Mouse (Mus musculus): ENCODE measurements around the gene Cdc27. TPM values are rescaled to one million over a fixed set of nuclear protein-coding genes. Genes with fewer than 3 reads are reported as not detected.

The Cdc27 gene
- polyA plus RNA-seq, 1 experiment from 2014 or later: 18.4 TPM

GRCm38 (mm10) chr11:104588513-104588912 is 38.1 kb upstream of the Cdc27 start:
- H3K27me3 ChIP-seq (replicated peaks; ENCODE audit: insufficient read depth, low read length): no peaks in the 10 kb centered on the region
- 90% methylated on average over 2 of the region's 2 CpGs for WGBS
- ATAC-seq (no peak), DNase-seq (ENCODE audit: low spot score) (no peak)
- H3K9me3 ChIP-seq (ENCODE audit: low read length): no peaks in the 10 kb centered on the region
- H3K4me1 ChIP-seq (ENCODE audit: insufficient read depth, low read depth, low read length): 0 out of 2 replicates have a peak, but pooled peaks cover 4% of the 10 kb centered on the region
- TF ChIP-seq EP300 (IDR thresholded peaks at IDR 0.05) (no peak), CTCF (IDR thresholded peaks at IDR 0.05) (no peak)
- no peak overlapping the region for H3K27ac ChIP-seq (ENCODE audit: low read length)
- no peak overlapping the region for H3K4me3 ChIP-seq (ENCODE audit: low read depth, low read length)
- no peak overlapping the region for H3K9ac ChIP-seq (replicated peaks; ENCODE audit: low read depth)
- no peak overlapping the region for H3K4me2 ChIP-seq (replicated peaks; ENCODE audit: low read depth, low read length)
- H3K36me3 ChIP-seq (ENCODE audit: insufficient read depth, low read length): no peaks in the 10 kb centered on the region

- H3K9me3 ChIP-seq (ENCODE audit: low read length): no peaks in the 10 kb centered on the region
- no peak for ATAC-seq
- no peak overlapping the region for H3K4me2 ChIP-seq (replicated peaks; ENCODE audit: low read depth, low read length)
- 97% methylated on average over 9 of the region's 9 CpGs for WGBS
- 0 out of 2 replicates have a peak, but pooled peaks cover 4% of the 10 kb centered on the region for H3K4me1 ChIP-seq (ENCODE audit: insufficient read depth, low read depth, low read length)
- H3K27ac ChIP-seq (ENCODE audit: low read length): no peak overlapping the region
- TF ChIP-seq CTCF (IDR thresholded peaks at IDR 0.05) (no peak), EP300 (IDR thresholded peaks at IDR 0.05) (no peak)
- DNase-seq (ENCODE audit: low spot score): no peak
- no peak overlapping the region for H3K9ac ChIP-seq (replicated peaks; ENCODE audit: low read depth)
- no peaks in the 10 kb centered on the region for H3K36me3 ChIP-seq (ENCODE audit: insufficient read depth, low read length)
- H3K27me3 ChIP-seq (replicated peaks; ENCODE audit: insufficient read depth, low read length): no peaks in the 10 kb centered on the region
- no peak overlapping the region for H3K4me3 ChIP-seq (ENCODE audit: low read depth, low read length)
Measured at GRCm38 (mm10) chr11:104587904-104588303, 37.5 kb upstream of the Cdc27 start.

- Histone ChIP-seq H3K9ac (replicated peaks; ENCODE audit: low read depth) (no peak overlapping the region), H3K4me1 (ENCODE audit: insufficient read depth, low read depth, low read length) (no peaks in the 10 kb centered on the region), H3K27me3 (replicated peaks; ENCODE audit: insufficient read depth, low read length) (no peaks in the 10 kb centered on the region), H3K9me3 (ENCODE audit: low read length) (no peaks in the 10 kb centered on the region), H3K27ac (ENCODE audit: low read length) (no peak overlapping the region), H3K36me3 (ENCODE audit: insufficient read depth, low read length) (no peaks in the 10 kb centered on the region), H3K4me2 (replicated peaks; ENCODE audit: low read depth, low read length) (no peak overlapping the region), H3K4me3 (ENCODE audit: low read depth, low read length) (no peak overlapping the region)
- ATAC-seq: no peak
- WGBS: 86% methylated on average over 5 of the region's 5 CpGs
- no peak for DNase-seq (ENCODE audit: low spot score)
- TF ChIP-seq EP300 (IDR thresholded peaks at IDR 0.05) (no peak), CTCF (IDR thresholded peaks at IDR 0.05) (no peak)
Measured at GRCm38 (mm10) chr11:104585495-104585894, 35.1 kb upstream of the Cdc27 start.

- H3K36me3 ChIP-seq (ENCODE audit: insufficient read depth, low read length): no peaks in the 10 kb centered on the region
- H3K9me3 ChIP-seq (ENCODE audit: low read length): no peaks in the 10 kb centered on the region
- H3K4me2 ChIP-seq (replicated peaks; ENCODE audit: low read depth, low read length): no peak overlapping the region
- H3K4me3 ChIP-seq (ENCODE audit: low read depth, low read length): no peak overlapping the region
- H3K4me1 ChIP-seq (ENCODE audit: insufficient read depth, low read depth, low read length): no peaks in the 10 kb centered on the region
- H3K9ac ChIP-seq (replicated peaks; ENCODE audit: low read depth): no peak overlapping the region
- TF ChIP-seq EP300 (IDR thresholded peaks at IDR 0.05): no peak
- no peak for TF ChIP-seq CTCF (IDR thresholded peaks at IDR 0.05)
- DNase-seq (ENCODE audit: low spot score) (no peak), ATAC-seq (no peak)
- H3K27me3 ChIP-seq (replicated peaks; ENCODE audit: insufficient read depth, low read length): no peaks in the 10 kb centered on the region
- WGBS: 52% methylated on average over 13 of the region's 13 CpGs
- H3K27ac ChIP-seq (ENCODE audit: low read length): no peak overlapping the region
Measured at GRCm38 (mm10) chr11:104582630-104583364, 32.4 kb upstream of the Cdc27 start.

GRCm38 (mm10) chr11:104582308-104582606 is 31.8 kb upstream of the Cdc27 start:
- WGBS: 54% methylated on average over 2 of the region's 2 CpGs
- H3K9me3 ChIP-seq (ENCODE audit: low read length): no peaks in the 10 kb centered on the region
- no peak overlapping the region for H3K9ac ChIP-seq (replicated peaks; ENCODE audit: low read depth)
- ATAC-seq (no peak), DNase-seq (ENCODE audit: low spot score) (no peak)
- TF ChIP-seq CTCF (IDR thresholded peaks at IDR 0.05) (no peak), EP300 (IDR thresholded peaks at IDR 0.05) (no peak)
- no peaks in the 10 kb centered on the region for H3K27me3 ChIP-seq (replicated peaks; ENCODE audit: insufficient read depth, low read length)
- 0 out of 2 replicates have a peak overlapping the region, but pooled peaks have one; percentile 45 for H3K4me2 ChIP-seq (replicated peaks; ENCODE audit: low read depth, low read length)
- H3K4me3 ChIP-seq (ENCODE audit: low read depth, low read length): no peak overlapping the region
- H3K4me1 ChIP-seq (ENCODE audit: insufficient read depth, low read depth, low read length): no peaks in the 10 kb centered on the region
- no peaks in the 10 kb centered on the region for H3K36me3 ChIP-seq (ENCODE audit: insufficient read depth, low read length)
- peak overlapping the region; percentile 69; the same call in 1 of the 2 replicates for H3K27ac ChIP-seq (ENCODE audit: low read length)

GRCm38 (mm10) chr11:104581446-104582307 is 31.3 kb upstream of the Cdc27 start:
- H3K9me3 ChIP-seq (ENCODE audit: low read length): no peaks in the 10 kb centered on the region
- H3K9ac ChIP-seq (replicated peaks; ENCODE audit: low read depth): peak overlapping the region; percentile 29; the same call in 1 of the 2 replicates
- H3K4me3 ChIP-seq (ENCODE audit: low read depth, low read length): no peak overlapping the region
- WGBS: 36% methylated on average over 18 of the region's 18 CpGs
- ATAC-seq (peak; percentile 64), DNase-seq (ENCODE audit: low spot score) (peak; percentile 61)
- no peaks in the 10 kb centered on the region for H3K27me3 ChIP-seq (replicated peaks; ENCODE audit: insufficient read depth, low read length)
- H3K36me3 ChIP-seq (ENCODE audit: insufficient read depth, low read length): no peaks in the 10 kb centered on the region
- peak overlapping the region; percentile 45 for H3K4me2 ChIP-seq (replicated peaks; ENCODE audit: low read depth, low read length)
- H3K27ac ChIP-seq (ENCODE audit: low read length): peak overlapping the region; percentile 69
- TF ChIP-seq CTCF (IDR thresholded peaks at IDR 0.05) (no peak), EP300 (IDR thresholded peaks at IDR 0.05) (peak; percentile 89)
- H3K4me1 ChIP-seq (ENCODE audit: insufficient read depth, low read depth, low read length): no peaks in the 10 kb centered on the region

Measured in lung, postnatal 0 days (tissue).